Mouse (Mus musculus) testis, adult 2 months (tissue): ENCODE results near the gene Mon2. TPM values are rescaled to one million over a fixed set of nuclear protein-coding genes. Genes with fewer than 3 reads are reported as not detected.

Experiments used
- H3K27ac ChIP-seq: fragments of 200-500 bp; 2 replicates; pipeline ENCODE4 v1.5.1; 2012; ENCODE audit warnings: low read depth, low read length; ENCODE audit not compliant: control insufficient read depth, insufficient read depth
- H3K27me3 ChIP-seq: fragments of 200-500 bp; 2 replicates; pipeline ENCODE4 v1.6.1; 2012; ENCODE audit warnings: mild to moderate bottlenecking, low read length, moderate library complexity; ENCODE audit not compliant: control insufficient read depth, insufficient read depth
- H3K36me3 ChIP-seq: fragments of 200-500 bp; 2 replicates; pipeline ENCODE4 v1.6.1; 2012; ENCODE audit warnings: mild to moderate bottlenecking, low read length; ENCODE audit not compliant: control insufficient read depth, insufficient read depth
- H3K4me1 ChIP-seq: fragments of 200-500 bp; 2 replicates; pipeline ENCODE4 v1.6.1; 2012; ENCODE audit warnings: low read length; ENCODE audit not compliant: control insufficient read depth, insufficient read depth
- H3K4me3 ChIP-seq: fragments of 200-500 bp; 2 replicates; pipeline ENCODE4 v1.5.1; 2012; ENCODE audit warnings: low read depth, mild to moderate bottlenecking, low read length, moderate library complexity, mixed read lengths; ENCODE audit not compliant: control insufficient read depth
- CTCF ChIP-seq: fragments of 200-500 bp; IDR thresholded peaks from 2 replicates; pipeline ENCODE4 v1.5.1; 2012; ENCODE audit warnings: low read depth, mild to moderate bottlenecking, inconsistent platforms, low read length, moderate library complexity; ENCODE audit not compliant: control insufficient read depth, insufficient read depth, insufficient replicate concordance
- POLR2A ChIP-seq: fragments of 200-500 bp; IDR thresholded peaks from 2 replicates; pipeline ENCODE4 v1.6.1; 2012; ENCODE audit warnings: low read depth, mild to moderate bottlenecking, inconsistent platforms, low read length, moderate library complexity; ENCODE audit not compliant: control insufficient read depth
- polyA plus RNA-seq: library from polyadenylated mRNA; depleted of rRNA; stranded (reverse); fragments of >200 nt; gene quantifications from 2 replicates; pipeline ENCODE4 v1.2.3, GENCODE M21; 2012; rRNA removed

The Mon2 gene
- polyA plus RNA-seq, 1 experiment, result 17.0 TPM

DNA sequence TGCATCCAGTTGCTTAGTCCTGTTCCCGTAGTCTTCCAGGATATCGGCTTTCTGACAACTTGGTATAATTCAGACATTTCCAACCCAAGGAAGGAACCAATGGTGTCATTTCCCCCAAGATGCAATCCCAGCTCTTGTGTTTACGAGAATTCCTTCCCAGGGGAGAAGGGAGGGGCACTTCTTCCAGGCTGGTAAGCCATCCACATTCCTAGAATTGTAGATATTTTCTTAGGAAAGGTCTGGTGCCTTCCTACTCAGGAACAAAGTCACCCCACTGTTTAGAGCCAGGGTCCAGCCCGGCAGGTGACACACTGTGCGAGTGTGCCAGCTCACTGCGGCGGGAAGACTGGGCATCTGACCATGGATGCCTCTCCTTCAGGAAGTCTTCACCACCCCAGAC is 133.5 kb downstream of the Mon2 start:
- TF ChIP-seq POLR2A (no peak), CTCF (no peak)
- no peaks in the 10 kb centered on the region for H3K4me1 ChIP-seq
- no peak overlapping the region for H3K4me3 ChIP-seq
- H3K36me3 ChIP-seq, result no peaks in the 10 kb centered on the region
- H3K27me3 ChIP-seq, result no peaks in the 10 kb centered on the region
- H3K27ac ChIP-seq, result no peak overlapping the region

Other genes starting within 250 kb of the Mon2 start
- gene Usp15, start 120.5 kb upstream of the Mon2 start, polyA plus RNA-seq, result 106 and 138 TPM in 2 replicates
- gene Fam19a2, start 187.5 kb upstream of the Mon2 start, polyA plus RNA-seq, result 0.59 and 0.78 TPM in 2 replicates